Mouse (Mus musculus): ENCODE data around the gene 1110059E24Rik. TPM values are rescaled to one million over a fixed set of nuclear protein-coding genes. Genes with fewer than 3 reads are reported as not detected.
A peak's percentile ranks its signal among the peaks of the same experiment; 100 is the strongest.

Gene 1110059E24Rik
- 1 to 10 TPM; 5.5 to 5.9 TPM for total RNA-seq (2021)
- long read RNA-seq, experiment 1, partial matches to known transcripts: 0 of 5 reads
- long read RNA-seq, experiment 1, other reads (novel, unspliced or antisense): 1 of 5 reads
- long read RNA-seq, experiment 2, transcript 1110059E24Rik-201 (4 exons, 1,614 nt): major isoform, 10 of 11 reads
- long read RNA-seq, experiment 2, partial matches to known transcripts: 0 of 11 reads
- long read RNA-seq, experiment 2, other reads (novel, unspliced or antisense): 1 of 11 reads

DNA sequence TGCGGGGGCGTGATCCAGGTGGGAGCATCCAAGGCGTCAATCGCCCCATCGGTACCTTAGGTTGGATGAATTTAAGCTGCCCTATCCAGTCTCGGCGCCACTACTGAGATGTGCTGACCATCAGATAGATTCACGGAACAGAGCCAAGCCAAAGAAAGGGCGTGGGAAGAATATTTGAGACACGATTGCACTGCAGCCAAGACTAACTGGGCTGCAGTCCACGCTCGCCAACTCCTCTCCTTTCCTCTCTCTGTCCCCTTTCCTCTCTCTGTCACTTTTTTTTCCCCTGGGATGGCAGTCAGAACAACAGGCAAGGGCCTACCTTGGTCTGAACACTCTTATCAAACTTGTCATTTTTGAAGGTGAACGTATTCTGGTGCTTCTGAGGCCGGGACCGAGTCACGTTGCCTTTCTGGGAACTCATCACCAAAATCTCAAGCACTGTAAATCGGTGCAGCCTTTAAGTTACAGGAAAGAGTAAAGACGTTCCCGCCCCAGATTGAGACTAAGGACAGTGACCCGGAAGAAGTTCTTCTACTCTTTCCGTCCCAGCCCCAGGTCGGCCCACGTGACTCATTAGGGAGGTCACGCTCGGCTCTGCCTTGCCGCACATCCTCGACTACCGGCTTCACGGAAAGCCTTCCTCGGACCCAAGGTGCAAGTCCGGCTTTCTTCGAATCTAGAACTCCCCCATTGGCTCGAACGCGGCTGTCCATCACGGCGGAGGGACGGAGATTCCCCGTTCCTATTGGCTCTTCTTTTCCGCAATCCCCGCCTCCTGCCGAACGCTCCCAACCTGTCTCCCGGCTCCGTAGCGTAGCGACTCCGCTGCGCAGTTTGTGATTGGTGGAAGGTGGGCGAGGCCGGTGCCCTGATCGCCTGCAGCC is at the start of gene 1110059E24Rik:
Gene 1110059E24Rik, minus strand, starts transcription at position 692 of the 887 bp plus-strand sequence.
- intact Hi-C loops (cut with DNase I): loop anchor here (5.0 to 10.0 kb wide), 3 partner anchors 80 to 378 kb away; partner anchors contain the start of gene Zfand5
- peak; percentile 93 to 95 for DNase-seq

DNA sequence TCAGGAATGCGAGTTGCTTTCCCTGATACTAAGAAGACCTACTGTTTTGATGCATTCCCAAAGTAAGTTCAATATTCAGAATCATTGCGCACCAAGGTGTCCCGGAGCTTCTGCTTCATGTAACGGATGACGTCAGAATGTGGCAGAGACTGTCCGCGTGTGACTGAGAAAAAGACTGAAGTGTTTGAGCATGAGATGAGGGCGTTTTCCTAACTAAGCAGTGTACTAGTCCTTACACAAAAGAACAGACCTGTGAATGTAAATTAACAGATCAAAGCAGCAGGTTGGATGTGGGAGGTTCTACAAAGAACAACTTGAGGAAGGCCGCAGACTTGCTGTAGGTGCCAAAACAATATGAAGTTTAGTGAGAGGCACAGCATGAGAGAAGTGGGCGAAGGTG is 28.2 kb upstream of the 1110059E24Rik start:
- no peak for DNase-seq
- intact Hi-C loops (cut with DNase I): no loop called here

DNA sequence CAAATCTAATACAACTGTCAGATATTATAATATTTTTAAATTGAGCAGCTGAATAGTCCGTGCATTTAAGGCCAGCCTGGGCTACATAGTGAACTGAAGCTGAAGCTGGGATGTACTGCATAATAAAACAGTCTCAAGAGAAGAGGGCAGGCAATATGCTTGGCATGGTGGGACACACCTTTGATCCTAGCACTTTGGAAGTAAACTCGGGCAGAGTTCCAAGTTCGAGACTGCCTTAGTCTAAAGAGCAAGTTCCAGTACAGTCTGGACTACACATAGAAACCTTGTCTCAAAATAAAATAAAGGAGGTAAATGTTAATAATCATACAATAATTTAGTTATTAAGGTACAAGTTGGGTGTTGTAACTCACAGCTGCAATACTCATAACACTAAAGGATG is 27.3 kb upstream of the 1110059E24Rik start:
- intact Hi-C loops (cut with DNase I): no loop called here
- no peak for DNase-seq

DNA sequence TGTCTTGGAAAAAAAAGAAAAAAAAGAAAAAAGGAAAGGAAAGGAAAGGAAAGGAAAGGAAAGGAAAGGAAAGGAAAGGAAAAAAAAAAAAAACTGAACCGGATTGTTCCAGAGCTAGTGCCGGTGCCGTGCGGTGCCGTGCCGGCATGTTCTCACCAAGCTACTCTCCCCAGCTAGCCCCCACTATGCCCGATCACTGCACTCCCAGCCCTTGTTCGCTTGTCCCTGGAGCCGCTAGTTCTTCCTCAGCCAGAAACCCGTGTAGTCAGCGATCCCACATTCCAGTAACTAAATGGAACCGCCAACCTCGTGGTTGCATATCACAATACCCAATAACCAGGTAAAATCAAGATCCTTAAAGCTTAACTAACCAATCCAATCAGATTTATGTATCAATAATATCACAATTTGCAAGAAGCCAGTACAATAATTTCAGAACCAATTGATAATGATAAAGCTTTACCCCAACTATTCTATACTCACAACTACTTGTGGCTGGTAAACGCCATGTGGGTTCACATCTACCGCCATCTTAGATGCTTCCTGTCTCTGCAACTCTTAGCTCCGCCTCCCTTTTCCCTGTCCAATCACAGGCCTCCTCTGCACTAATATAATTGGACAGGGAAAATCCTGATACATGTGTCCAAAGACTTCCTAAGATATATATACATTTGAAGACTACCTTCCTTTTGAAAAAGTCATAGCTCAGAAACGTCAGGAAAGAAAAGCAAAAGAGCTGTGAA is 21.7 kb upstream of the 1110059E24Rik start:
- DNase-seq: no peak
- intact Hi-C loops (cut with DNase I): no loop called here

DNA sequence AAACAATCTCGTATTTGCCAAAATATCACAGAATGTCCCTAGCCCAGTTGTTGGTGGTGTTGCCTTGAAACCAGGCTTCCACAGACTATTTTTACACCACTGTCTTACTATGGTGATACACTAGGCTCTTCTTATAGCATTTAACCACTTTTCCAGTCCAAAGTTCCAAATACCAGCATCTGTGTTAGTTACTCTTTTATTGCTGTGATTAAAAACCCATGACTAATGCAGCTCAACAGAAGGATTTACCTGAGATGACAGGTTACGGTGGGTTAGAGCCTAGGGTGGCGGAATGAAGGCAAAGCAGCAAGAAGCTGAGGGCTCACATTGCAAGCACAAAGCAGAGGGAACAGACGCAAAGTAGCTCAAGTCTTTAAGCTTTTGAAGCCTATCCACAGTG is 16.9 kb upstream of the 1110059E24Rik start:
- intact Hi-C loops (cut with DNase I): no loop called here
- no peak for DNase-seq

DNA sequence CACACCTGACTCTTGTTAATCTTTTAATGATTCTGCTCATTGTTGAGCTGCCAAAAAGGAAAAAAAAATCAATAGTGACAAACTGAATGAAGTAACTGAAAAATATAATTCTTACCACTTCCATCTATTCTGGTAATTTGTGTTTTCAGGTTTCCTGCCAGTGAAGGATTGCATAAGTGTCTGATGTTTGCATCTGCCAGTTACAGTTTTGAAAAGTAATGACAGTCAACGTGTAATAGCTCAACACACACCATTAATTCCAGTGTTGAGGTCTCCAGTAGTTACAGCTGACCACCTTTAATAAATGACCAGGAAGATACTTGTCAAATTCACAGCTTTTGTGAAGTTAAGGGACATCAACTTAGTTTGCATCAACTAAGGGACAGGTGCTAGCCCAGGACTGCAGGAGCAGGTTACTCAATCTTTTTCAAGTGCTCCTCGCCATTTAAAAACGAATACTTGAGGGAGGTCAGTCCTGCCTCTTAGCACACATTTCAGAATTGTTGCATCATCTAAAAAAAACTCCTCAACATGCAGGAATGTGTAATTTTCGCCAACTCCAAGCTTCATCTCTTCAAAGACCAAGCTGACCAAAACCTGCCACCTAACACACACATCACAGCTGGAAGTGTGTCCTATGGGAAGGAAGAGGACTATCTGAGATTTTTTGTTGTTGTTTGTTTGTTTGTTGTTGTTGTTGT is 11.1 kb upstream of the 1110059E24Rik start:
- intact Hi-C loops (cut with DNase I): no loop called here
- DNase-seq: no peak

DNA sequence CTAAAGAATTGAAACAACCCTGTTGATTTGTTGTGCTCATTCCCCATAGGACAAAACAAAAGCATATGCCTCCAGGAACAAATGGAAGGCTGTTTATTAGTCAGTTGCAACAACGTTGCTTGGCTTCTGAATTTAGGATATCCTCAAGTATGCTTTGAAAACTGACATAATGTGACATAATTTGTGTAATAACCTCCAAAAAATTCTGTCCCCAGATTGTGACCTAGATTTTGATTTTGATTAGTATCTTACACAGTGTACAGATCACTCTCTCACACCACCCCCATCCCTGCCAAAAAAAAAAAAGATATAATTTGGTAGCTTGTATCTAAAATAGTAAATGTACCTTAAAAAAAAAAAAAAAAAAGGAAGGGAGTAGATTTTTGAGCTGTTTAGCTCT is 8.0 kb upstream of the 1110059E24Rik start:
- DNase-seq: no peak
- intact Hi-C loops (cut with DNase I): no loop called here

DNA sequence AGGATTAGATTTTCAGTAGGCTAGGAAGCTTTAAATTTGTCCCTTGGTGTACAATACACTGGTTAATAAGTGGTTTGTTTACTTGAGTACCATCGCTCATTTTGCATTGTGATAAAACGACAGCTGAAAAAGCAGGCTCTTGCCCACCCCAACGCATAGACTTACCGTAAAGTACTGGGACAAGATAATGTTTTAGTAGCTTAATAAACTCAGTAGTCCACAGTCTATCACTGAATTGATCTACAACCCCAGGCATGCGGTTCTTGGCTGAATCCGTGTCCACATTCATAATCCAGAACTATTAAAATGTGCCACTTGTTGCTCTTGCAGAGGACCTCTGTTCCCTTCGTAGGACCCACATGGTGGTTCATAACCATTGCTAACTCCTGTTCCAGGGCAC is 2.0 kb upstream of the 1110059E24Rik start:
- intact Hi-C loops (cut with DNase I): loop anchor here (5.0 to 10.0 kb wide), 3 partner anchors 82 to 380 kb away; partner anchors contain the start of gene Zfand5

DNA sequence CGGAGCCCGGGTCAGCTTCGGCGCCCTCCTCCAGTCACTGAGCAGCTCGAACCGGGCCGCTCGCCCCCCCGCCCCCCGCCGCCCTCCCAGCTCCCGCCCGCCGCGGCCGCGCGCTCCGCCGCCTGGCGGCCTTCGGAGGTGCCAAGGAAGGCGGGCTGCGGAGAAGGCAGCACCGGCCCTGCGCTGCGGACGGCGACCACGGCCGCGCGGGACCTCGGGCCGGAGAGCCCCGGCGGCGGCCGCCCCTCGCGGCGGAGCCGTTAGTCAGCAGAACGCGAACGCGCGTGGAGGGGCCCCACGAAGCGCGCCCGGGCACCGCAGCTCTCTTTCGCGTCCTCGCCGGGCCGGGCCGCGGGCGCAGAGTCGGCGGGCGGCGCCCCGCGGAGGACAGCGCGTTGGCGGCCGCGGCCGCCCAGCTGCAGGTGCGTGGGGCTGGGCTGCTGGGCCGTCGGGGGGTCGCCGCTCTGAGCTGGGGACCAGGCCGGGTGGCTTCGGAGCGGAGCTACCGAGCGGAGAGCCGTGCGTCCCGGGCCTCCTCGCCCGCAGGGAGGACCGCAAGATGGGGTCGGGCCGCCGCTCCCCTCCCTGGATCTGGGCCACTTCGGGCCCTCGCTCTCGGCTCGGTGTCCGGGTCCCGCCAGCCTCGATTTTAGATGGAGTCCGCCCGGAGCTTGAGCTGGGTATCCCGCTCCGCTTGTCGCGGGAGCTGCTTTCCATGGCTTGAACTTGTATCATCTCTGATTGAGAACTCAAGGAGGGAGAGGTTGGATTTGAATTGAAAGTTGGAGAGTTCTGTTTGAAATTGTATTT is 601 bp upstream of the 1110059E24Rik start, which contains the start of gene Abhd17b:
Gene Abhd17b, plus strand, starts transcription at position 14 of the 810 bp plus-strand sequence.
- intact Hi-C loops (cut with DNase I): loop anchor here (5.0 to 10.0 kb wide), 3 partner anchors 81 to 379 kb away; partner anchors contain the start of gene Zfand5
- DNase-seq: peak in 1 of 2 experiments; percentile 31

More for the DNA sequence above, 2.0 kb upstream of the 1110059E24Rik start:
- DNase-seq: no peak

DNA sequence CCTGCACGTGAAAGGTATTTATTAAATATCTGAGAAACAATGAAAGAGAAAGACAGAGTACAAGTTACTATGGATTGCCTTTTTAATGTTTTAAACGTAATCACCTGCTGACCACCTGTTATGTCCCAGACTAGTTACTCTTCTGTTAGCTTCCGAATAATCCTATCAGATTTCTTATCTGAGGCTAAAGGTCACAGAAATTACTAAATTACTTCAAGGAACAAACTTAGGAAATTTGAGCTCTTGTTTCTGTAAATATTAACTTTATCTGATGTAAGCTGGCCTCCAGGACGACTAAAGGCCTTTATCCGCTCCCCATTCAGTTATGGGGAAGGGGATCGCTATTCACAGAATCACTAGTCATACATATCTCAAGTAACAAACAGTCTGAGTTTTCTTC is 1.1 kb downstream of the 1110059E24Rik start:
- no peak for DNase-seq
- intact Hi-C loops (cut with DNase I): loop anchor here (5.0 to 10.0 kb wide), 3 partner anchors 79 to 377 kb away; partner anchors contain the start of gene Zfand5

DNA sequence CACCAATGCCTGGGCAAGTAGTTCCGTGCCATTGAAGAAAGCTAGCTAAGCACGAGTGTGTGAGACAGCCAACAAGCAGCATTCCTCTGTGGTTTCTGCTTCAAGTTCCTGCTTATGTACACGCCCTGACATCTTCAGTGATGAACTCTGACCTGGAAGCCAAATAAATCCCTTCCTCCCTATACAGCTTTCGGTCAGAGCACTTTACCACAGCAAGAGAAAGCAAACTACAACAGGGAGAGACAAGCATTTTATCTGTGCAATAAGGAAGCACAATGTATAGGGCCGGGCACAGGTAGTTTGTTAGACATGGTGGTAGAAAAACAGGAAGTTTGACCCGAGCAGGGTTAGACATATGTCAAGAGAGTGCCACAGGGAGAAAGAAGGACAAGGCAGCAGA is 6.6 kb downstream of the 1110059E24Rik start:
- DNase-seq: no peak
- intact Hi-C loops (cut with DNase I): no loop called here

DNA sequence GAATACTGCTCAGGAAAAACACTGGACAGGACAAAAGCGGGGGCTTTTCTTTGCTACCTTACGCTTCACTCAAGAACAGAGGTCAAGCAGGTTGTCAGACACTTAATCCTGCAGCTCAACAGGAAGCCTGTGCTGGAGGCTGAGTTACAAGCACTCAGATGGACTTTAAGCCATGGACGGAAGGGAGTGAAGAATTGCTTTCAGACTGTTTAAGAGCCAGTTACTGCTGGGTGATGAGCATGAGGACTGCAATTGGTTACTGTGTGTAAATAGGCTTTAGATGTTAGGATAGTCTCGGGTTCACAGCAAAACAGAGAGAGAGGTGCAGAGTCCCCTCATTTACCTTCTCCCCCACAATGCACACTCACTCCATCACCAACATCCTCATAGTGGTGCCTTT is 7.5 kb downstream of the 1110059E24Rik start:
- no peak for DNase-seq

DNA sequence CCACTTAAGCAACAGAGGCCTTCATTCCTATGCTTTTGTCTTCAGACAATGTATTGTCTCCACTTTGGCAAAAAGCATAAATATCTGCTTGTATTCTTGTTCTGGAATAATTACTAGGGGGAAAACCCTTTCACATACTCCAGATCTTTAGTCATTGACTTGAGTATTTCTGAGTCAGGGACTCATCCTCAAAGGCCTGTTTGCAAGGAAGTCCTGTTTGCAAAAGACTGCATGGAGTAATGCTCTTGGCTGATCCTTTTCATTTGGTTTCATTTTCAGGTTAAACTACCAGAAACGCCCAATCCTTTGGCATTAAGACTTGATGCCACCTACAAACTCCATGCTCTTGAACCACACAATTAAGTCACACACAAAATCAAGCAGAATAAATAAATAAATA is 8.8 kb downstream of the 1110059E24Rik start:
- intact Hi-C loops (cut with DNase I): no loop called here
- DNase-seq: no peak

More for the DNA sequence above, 7.5 kb downstream of the 1110059E24Rik start:
- intact Hi-C loops (cut with DNase I): no loop called here

DNA sequence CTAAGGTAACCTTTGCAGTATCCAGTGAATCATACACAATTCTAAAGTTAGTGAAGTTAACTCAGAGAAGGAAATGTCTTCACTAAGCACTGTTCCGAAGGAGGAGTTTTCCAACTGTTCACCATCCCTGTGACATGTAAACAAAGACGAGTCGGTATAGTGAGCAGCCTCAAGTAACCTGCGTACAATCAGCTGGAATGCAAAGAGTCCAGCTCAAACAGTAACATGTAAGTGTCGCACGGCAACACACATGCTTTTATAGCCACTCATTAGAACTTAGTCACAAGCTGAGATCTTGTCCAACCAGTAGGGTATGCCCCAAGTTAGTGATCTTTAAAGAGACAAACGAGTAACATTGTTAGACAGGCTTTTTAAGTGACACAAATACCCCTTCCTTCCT is 15.1 kb downstream of the 1110059E24Rik start:
- intact Hi-C loops (cut with DNase I): no loop called here

DNA sequence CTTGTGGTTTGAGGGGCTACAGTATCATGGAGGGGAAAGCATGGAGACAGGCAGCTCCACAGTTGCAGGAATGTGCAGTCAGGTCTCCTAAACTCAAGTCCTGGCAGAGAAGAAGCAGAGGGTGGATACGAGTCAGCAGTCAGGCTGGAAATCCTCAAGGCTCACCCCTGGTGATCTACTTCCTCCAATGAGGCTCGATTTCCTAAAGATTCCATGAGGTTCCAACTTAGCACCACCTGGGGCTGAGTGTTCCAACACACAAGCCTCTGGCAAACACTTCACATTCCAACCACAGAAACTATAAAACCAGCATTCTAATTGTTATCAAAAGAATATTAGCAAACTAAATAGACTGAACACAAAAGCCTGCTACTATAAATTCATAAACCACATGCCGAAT is 15.9 kb downstream of the 1110059E24Rik start:
- DNase-seq: no peak
- intact Hi-C loops (cut with DNase I): no loop called here

More for the DNA sequence above, 15.1 kb downstream of the 1110059E24Rik start:
- no peak for DNase-seq

DNA sequence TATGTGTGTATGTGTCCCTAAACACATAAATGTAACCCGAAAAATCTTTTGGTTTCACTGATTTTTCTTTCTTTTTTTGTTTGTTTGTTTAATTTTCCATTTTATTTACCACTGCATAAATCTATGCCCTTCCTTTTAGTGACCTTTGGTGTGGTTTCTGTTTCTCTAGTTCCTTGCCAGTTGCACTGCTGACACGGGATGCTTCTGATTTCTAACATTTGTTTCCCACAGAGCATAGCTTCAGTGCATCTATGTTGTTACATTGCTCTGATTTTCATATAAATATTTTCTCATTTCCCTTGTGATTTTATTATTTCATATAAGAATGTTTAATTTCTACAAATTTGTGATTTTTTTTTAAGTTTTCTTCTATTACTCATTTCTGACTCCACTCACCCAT is 17.4 kb downstream of the 1110059E24Rik start:
- DNase-seq: no peak
- intact Hi-C loops (cut with DNase I): no loop called here

DNA sequence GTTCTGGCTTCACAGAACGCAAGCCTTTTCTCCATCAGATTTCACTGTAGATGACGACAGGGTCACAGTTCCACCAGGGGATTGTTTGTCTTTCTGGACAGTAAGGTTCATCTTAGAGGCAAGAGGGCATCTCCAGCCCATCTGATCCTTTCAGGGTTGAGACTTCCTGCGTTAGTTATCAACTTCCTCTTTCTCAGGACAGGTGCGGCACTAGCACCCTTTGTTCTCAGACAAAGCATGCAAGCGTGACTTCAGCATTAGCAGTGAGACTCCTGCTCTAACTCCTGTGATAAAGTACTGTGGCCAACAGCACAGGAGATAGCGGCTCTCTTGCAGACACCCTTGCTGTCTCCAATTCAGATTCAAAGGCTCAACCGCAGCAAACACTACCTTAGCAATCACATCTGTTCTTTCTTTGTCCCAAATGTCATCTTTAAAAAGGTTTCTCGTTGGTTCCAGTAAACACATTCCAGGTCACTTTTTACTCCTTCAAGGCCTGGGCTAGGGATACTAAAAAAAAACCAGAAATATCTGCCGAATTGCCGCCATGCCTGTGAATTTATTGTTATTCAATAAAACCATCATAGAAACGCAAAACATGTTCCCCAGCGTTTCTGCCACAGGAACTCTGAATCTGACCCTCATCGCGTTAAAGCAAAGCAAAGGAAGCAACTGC is 22.0 kb downstream of the 1110059E24Rik start:
- no peak for DNase-seq
- intact Hi-C loops (cut with DNase I): no loop called here

DNA sequence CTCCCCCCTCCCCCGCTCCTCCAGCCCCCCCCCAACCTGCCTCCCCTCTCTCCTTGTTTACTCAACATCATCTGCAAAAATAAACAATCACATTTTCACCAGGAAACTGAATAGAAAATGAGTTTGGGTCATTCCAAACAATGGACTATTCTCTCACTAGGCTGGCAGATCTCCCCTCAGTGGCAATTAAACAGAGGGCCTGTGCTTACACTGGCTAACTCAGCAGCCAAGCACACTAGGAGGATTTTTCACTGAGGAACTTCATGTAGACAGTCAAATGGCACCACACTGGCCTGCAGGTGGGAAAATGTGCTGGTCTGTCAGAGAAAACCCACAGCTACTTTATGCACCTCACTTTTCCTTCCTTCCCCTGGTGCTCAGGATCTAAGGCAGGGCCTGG is 23.3 kb downstream of the 1110059E24Rik start:
- intact Hi-C loops (cut with DNase I): no loop called here
- no peak for DNase-seq

DNA sequence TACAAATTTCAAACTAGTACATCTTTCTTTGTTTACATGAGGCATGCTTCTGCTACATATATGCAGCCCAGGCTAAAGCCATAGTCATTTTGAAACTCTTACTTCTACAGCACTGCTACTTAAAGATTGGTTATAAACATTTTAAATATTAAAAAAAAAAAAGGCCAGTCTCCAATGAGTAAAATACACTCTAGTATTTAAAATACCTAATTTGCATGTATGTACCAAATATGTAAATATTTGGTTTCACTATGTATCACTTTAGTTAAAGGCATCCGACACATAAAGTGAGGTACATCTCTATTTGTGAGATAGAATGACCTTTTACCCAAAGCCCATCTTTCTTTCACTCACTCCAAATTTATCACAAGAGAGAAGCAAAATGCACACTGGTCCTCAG is 23.7 kb downstream of the 1110059E24Rik start:
- DNase-seq: no peak
- intact Hi-C loops (cut with DNase I): no loop called here
